Mouse (Mus musculus) erythroblast, embryonic 14.5 days (primary cell): Measurements from ENCODE around the gene Acvr1c.

Experiments used
- GATA1 ChIP-seq: IDR thresholded peaks from 2 replicates; pipeline ENCODE4 v1.6.1; 2012; ENCODE audit warnings: low read length, inconsistent platforms, mixed read lengths
- TAL1 ChIP-seq: IDR thresholded peaks from 3 replicates; pipeline ENCODE4 v1.6.1; 2012; ENCODE audit warnings: low read length, inconsistent platforms, mixed read lengths

GRCm38 (mm10) chr2:58357414-58358131, at the start of gene Acvr1c:
- no peak for TF ChIP-seq GATA1
- TF ChIP-seq TAL1 = no peak
